Mouse (Mus musculus) liver, embryonic 14.5 days (tissue): ENCODE data around the gene Bri3. TPM values are rescaled to one million over a fixed set of nuclear protein-coding genes. Genes with fewer than 3 reads are reported as not detected.

ENCODE experiments used
- ATAC-seq: fragments of 200-750 bp; cut with Nextera tagmentation; 2 replicates; pipeline ENCODE4 v1.8.0; 2017; ENCODE audit warnings: moderate number of reproducible peaks, mild to moderate bottlenecking, moderate library complexity; ENCODE audit not compliant: insufficient read depth
- DNase-seq, 3 experiments: peaks; one replicate each; pipeline ENCODE4 v3.0.0-alpha.2; 2012 to 2013; ENCODE audit warnings: low read depth in 3 of 3, low spot score in 3 of 3
- H3K27ac ChIP-seq: fragments of 300-500 bp; sonication (generic); 2 replicates; pipeline ENCODE4 v1.5.1; 2014; ENCODE audit warnings: moderate library complexity, mild to moderate bottlenecking, control low read depth, inconsistent platforms
- H3K27me3 ChIP-seq: fragments of 300-500 bp; sonication (generic); 2 replicates; pipeline ENCODE4 v1.6.1; 2014; ENCODE audit warnings: mild to moderate bottlenecking, low read length, moderate library complexity; ENCODE audit not compliant: control insufficient read depth, insufficient read depth
- H3K36me3 ChIP-seq: fragments of 300-500 bp; sonication (generic); replicated peaks from 2 replicates; pipeline ENCODE4 v1.6.1; 2014; ENCODE audit warnings: low read depth; ENCODE audit not compliant: control insufficient read depth, insufficient read depth
- H3K4me1 ChIP-seq, 2 experiments: fragments of 200-500 bp in 1 of 2; fragments of 300-500 bp in 1 of 2; sonication (generic) in 1 of 2; replicated peaks; 2 replicates each; pipeline ENCODE4 v1.6.1; 2012 to 2014; ENCODE audit warnings: antibody characterized with exemption in 1 of 2, inconsistent platforms in 1 of 2, low read length in 1 of 2; ENCODE audit not compliant: control insufficient read depth in 2 of 2, insufficient read depth in 2 of 2
- H3K4me2 ChIP-seq: fragments of 300-500 bp; sonication (generic); 2 replicates; pipeline ENCODE4 v1.6.1; 2014; ENCODE audit warnings: low read depth, mild to moderate bottlenecking, control low read depth, moderate library complexity
- H3K4me3 ChIP-seq, 2 experiments: fragments of 200-500 bp in 1 of 2; fragments of 300-500 bp in 1 of 2; sonication (generic) in 1 of 2; 2 replicates each; pipeline ENCODE4 v1.5.1; 2012 to 2014; ENCODE audit warnings: low read depth in 2 of 2, low read length in 2 of 2, mild to moderate bottlenecking in 2 of 2, control low read depth in 1 of 2, inconsistent platforms in 1 of 2, moderate library complexity in 1 of 2; ENCODE audit not compliant: insufficient read depth in 1 of 2
- H3K9ac ChIP-seq: fragments of 300-500 bp; sonication (generic); replicated peaks from 2 replicates; pipeline ENCODE4 v1.6.1; 2014; ENCODE audit warnings: mild to moderate bottlenecking, control low read depth, moderate library complexity
- H3K9me3 ChIP-seq: fragments of 300-500 bp; sonication (generic); 2 replicates; pipeline ENCODE4 v1.6.1; 2016; ENCODE audit warnings: low read length, mixed read lengths; ENCODE audit not compliant: control insufficient read depth
- CTCF ChIP-seq: IDR thresholded peaks from 2 replicates; pipeline ENCODE4 v1.5.1; 2016; ENCODE audit warnings: antibody characterized with exemption, low read depth, control low read depth
- EP300 ChIP-seq: IDR thresholded peaks from 2 replicates; pipeline ENCODE4 v1.6.1; 2016; ENCODE audit warnings: antibody characterized with exemption, low read depth
- WGBS: fragments of 180-500 bp; shearing (Covaris S2); extraction: QIAGEN DNeasy Blood & Tissue Kit; methylation state at CpG from one replicate; pipeline ENCODE4 v1.1.7; 2014; ENCODE audit not compliant: insufficient replicate concordance; 5-methylcytosine and 5-hydroxymethylcytosine counted together
- polyA plus RNA-seq, 2 experiments: library from polyadenylated mRNA; depleted of rRNA in 1 of 2; stranded (reverse) in 1 of 2; unstranded in 1 of 2; fragments of >200 nt; fragmentation: Nextera tagmentation in 1 of 2; extraction: Ambion mirVana in 1 of 2; gene quantifications; 2 replicates each; pipeline versions ENCODE4 v1.2.1 to v1.2.3; 2012 to 2014

Bri3 gene
- polyA plus RNA-seq, 2 experiments: 12.1 to 15.9 TPM

GRCm38 (mm10) chr5:144483659-144484375, 239.6 kb downstream of the Bri3 start:
- no peak overlapping the region for H3K4me2 ChIP-seq
- ATAC-seq (no peak), DNase-seq (no peak)
- no peak for TF ChIP-seq EP300
- no peak for TF ChIP-seq CTCF
- no peaks in the 10 kb centered on the region for H3K9me3 ChIP-seq
- H3K27me3 ChIP-seq: no peaks in the 10 kb centered on the region
- no peak overlapping the region for H3K4me3 ChIP-seq
- 50% methylated on average over 16 of the region's 16 CpGs for WGBS
- H3K27ac ChIP-seq: no peak overlapping the region
- no peaks in the 10 kb centered on the region for H3K4me1 ChIP-seq
- H3K9ac ChIP-seq: no peak overlapping the region
- H3K36me3 ChIP-seq: no peaks in the 10 kb centered on the region

- TF ChIP-seq CTCF (no peak), EP300 (no peak)
- no peaks in the 10 kb centered on the region for H3K9me3 ChIP-seq
- no peak overlapping the region for H3K27ac ChIP-seq
- no peaks in the 10 kb centered on the region for H3K4me1 ChIP-seq
- ATAC-seq: no peak
- H3K4me3 ChIP-seq: no peak overlapping the region
- 9% methylated on average over 6 of the region's 6 CpGs for WGBS
- H3K9ac ChIP-seq: no peak overlapping the region
- no peak overlapping the region for H3K4me2 ChIP-seq
- no peak for DNase-seq
- no peaks in the 10 kb centered on the region for H3K36me3 ChIP-seq
- H3K27me3 ChIP-seq: no peaks in the 10 kb centered on the region
Measured at GRCm38 (mm10) chr5:144491308-144491707, 247.1 kb downstream of the Bri3 start.

Other genes with a start within 250 kb of the Bri3 start
- 12.8 and 21.9 TPM in 2 replicates for gene Ccz1, start 229.6 kb upstream of the Bri3 start, polyA plus RNA-seq (2012; rRNA removed)
- gene Ccz1, start 229.6 kb upstream of the Bri3 start, polyA plus RNA-seq (2014; fragmentation: Nextera tagmentation; extraction: Ambion mirVana): 46.8 and 47.1 TPM in 2 replicates
- gene Ocm, start 217.8 kb upstream of the Bri3 start, polyA plus RNA-seq (2012; rRNA removed): not detected in 2 replicates
- gene Ocm, start 217.8 kb upstream of the Bri3 start, polyA plus RNA-seq (2014; fragmentation: Nextera tagmentation; extraction: Ambion mirVana): not detected in 2 replicates
- gene Lmtk2, start 144.0 kb upstream of the Bri3 start, polyA plus RNA-seq (2012; rRNA removed): 2.4 and 2.9 TPM in 2 replicates
- 1.5 and 1.7 TPM in 2 replicates for gene Lmtk2, start 144.0 kb upstream of the Bri3 start, polyA plus RNA-seq (2014; fragmentation: Nextera tagmentation; extraction: Ambion mirVana)
- gene Bhlha15, start 54.2 kb upstream of the Bri3 start, polyA plus RNA-seq (2012; rRNA removed): 0.39 and 0.42 TPM in 2 replicates
- 0.28 and 0.38 TPM in 2 replicates for gene Bhlha15, start 54.2 kb upstream of the Bri3 start, polyA plus RNA-seq (2014; fragmentation: Nextera tagmentation; extraction: Ambion mirVana)
- gene Tecpr1, start 20.8 kb upstream of the Bri3 start, polyA plus RNA-seq (2012; rRNA removed): 2.0 and 2.6 TPM in 2 replicates
- 1.3 and 1.4 TPM in 2 replicates for gene Tecpr1, start 20.8 kb upstream of the Bri3 start, polyA plus RNA-seq (2014; fragmentation: Nextera tagmentation; extraction: Ambion mirVana)
- gene Baiap2l1, start 113.7 kb downstream of the Bri3 start, polyA plus RNA-seq (2012; rRNA removed): 1.8 and 2.4 TPM in 2 replicates
- gene Baiap2l1, start 113.7 kb downstream of the Bri3 start, polyA plus RNA-seq (2014; fragmentation: Nextera tagmentation; extraction: Ambion mirVana): 3.5 and 3.8 TPM in 2 replicates